Comparison of ENCODE assay signal across 17 mouse cellular contexts in the genomic region with DNA sequence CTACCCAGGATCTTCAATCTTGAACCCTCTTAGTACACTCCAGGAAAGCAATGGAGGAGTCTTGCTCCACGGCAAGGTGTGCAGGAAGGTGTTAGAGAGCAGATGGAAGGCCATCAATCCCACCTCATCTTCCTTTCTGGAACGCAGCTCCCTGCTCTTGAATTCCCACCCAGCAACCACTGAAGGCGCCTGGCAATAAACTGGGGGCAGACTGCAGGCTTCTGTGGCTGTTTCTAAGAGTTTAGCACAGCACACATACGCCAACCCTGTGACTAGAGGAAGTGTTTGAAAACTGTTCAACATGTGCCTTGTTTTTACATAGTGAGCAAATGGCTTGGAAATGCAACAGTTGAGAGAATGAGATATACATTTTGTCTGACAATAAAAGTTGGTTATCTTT.
DNase-seq lines count a peak whose midpoint lies in the region; ATAC-seq lines count a peak whose summit lies in the region.
"Had no signal": no experiment of that assay in that cellular context is flagged by ENCODE, and none has a peak within 500 bp of the region (broad histone marks: within the 10 kb centered on the region; RNA-seq: fewer than 3 reads in every experiment).

No protein-coding gene starts in this region.

- DNase-seq in heart, adult 18-20 months, result no peak
- no peak for DNase-seq in midbrain, embryonic 10.5 days (ENCODE audit: low spot score)
- no peak for DNase-seq in midbrain, embryonic 11.5 days (ENCODE audit: low spot score, missing footprints)
- no peak for DNase-seq in right cerebral cortex, adult 18-20 months
- DNase-seq in right cerebral cortex, postnatal 14 days, result no peak
- DNase-seq: adrenal gland, adult 8-10 months; cerebellum, adult 8-10 months; kidney, adult 18-20 months; kidney, postnatal 25 days; layer of hippocampus, adult 9-11 months; thymus, adult 2 months had no signal

- H3K4me2 ChIP-seq in heart, embryonic 15.5 days, result no peak overlapping the region
- no peak overlapping the region for H3K4me2 ChIP-seq in midbrain, embryonic 11.5 days
- H3K4me2 ChIP-seq in embryonic facial prominence, embryonic 15.5 days (replicated peaks), result no peak overlapping the region
- H3K4me2 ChIP-seq: liver, embryonic 15.5 days had no signal

- H3K9me3 ChIP-seq in heart, embryonic 15.5 days (replicated peaks), result no peaks in the 10 kb centered on the region
- no peaks in the 10 kb centered on the region for H3K9me3 ChIP-seq in midbrain, embryonic 10.5 days (replicated peaks)
- no peaks in the 10 kb centered on the region for H3K9me3 ChIP-seq in midbrain, embryonic 11.5 days (ENCODE audit: control insufficient read depth, low read length)
- no peaks in the 10 kb centered on the region for H3K9me3 ChIP-seq in embryonic facial prominence, embryonic 15.5 days (replicated peaks)
- H3K9me3 ChIP-seq: liver, embryonic 15.5 days; neural tube, embryonic 13.5 days had no signal

- no peaks in the 10 kb centered on the region for H3K27me3 ChIP-seq in heart, embryonic 15.5 days
- H3K27me3 ChIP-seq in midbrain, embryonic 10.5 days (ENCODE audit: low read depth, poor library complexity, severe bottlenecking), result no peaks in the 10 kb centered on the region
- H3K27me3 ChIP-seq in midbrain, embryonic 11.5 days (ENCODE audit: control insufficient read depth, insufficient read depth, low read length), result no peaks in the 10 kb centered on the region
- H3K27me3 ChIP-seq in embryonic facial prominence, embryonic 15.5 days, result no peaks in the 10 kb centered on the region
- H3K27me3 ChIP-seq: liver, embryonic 15.5 days had no signal

- H3K9ac ChIP-seq in heart, embryonic 15.5 days, result no peak overlapping the region
- no peak overlapping the region for H3K9ac ChIP-seq in midbrain, embryonic 11.5 days (ENCODE audit: low read length)
- no peak overlapping the region for H3K9ac ChIP-seq in embryonic facial prominence, embryonic 15.5 days
- H3K9ac ChIP-seq: liver, embryonic 15.5 days; neural tube, embryonic 13.5 days had no signal

- H3K27ac ChIP-seq in heart, embryonic 15.5 days, result 0 out of 2 replicates have a peak overlapping the region, but pooled peaks have one; percentile 1
- H3K27ac ChIP-seq in midbrain, embryonic 10.5 days (replicated peaks), result 0 out of 2 replicates have a peak overlapping the region, but pooled peaks have one; percentile 28
- no peak overlapping the region for H3K27ac ChIP-seq in midbrain, embryonic 11.5 days (ENCODE audit: low read depth, low read length)
- H3K27ac ChIP-seq in embryonic facial prominence, embryonic 15.5 days (replicated peaks), result 0 out of 2 replicates have a peak overlapping the region, but pooled peaks have one; percentile 34
- H3K27ac ChIP-seq: liver, embryonic 15.5 days had no signal

- no peak for ATAC-seq in heart, embryonic 15.5 days (replicated peaks; ENCODE audit: insufficient number of reproducible peaks, insufficient read depth, low FRiP score, low read depth)
- ATAC-seq in midbrain, embryonic 11.5 days (ENCODE audit: low FRiP score), result no peak
- ATAC-seq in embryonic facial prominence, embryonic 15.5 days (ENCODE audit: insufficient number of reproducible peaks, low FRiP score, low TSS enrichment, low read depth), result no peak
- ATAC-seq: CD4-positive, CD25-positive, alpha-beta regulatory T cell, adult 4 months had no signal

- no peaks in the 10 kb centered on the region for H3K36me3 ChIP-seq in heart, embryonic 15.5 days
- H3K36me3 ChIP-seq in midbrain, embryonic 10.5 days, result no peaks in the 10 kb centered on the region
- H3K36me3 ChIP-seq in midbrain, embryonic 11.5 days (ENCODE audit: control insufficient read depth, insufficient read depth, low read length), result no peaks in the 10 kb centered on the region
- H3K36me3 ChIP-seq in embryonic facial prominence, embryonic 15.5 days, result no peaks in the 10 kb centered on the region
- H3K36me3 ChIP-seq: liver, embryonic 15.5 days; neural tube, embryonic 13.5 days had no signal

- WGBS in heart, embryonic 15.5 days, result 58% methylated on average over 4 of the region's 4 CpGs
- 79% methylated on average over 4 of the region's 4 CpGs for WGBS in midbrain, embryonic 10.5 days
- WGBS in midbrain, embryonic 11.5 days, result 78% methylated on average over 4 of the region's 4 CpGs
- 80% methylated on average over 4 of the region's 4 CpGs for WGBS in embryonic facial prominence, embryonic 15.5 days

- no peak overlapping the region for H3K4me3 ChIP-seq in heart, embryonic 15.5 days
- H3K4me3 ChIP-seq in midbrain, embryonic 10.5 days, result no peak overlapping the region
- H3K4me3 ChIP-seq in midbrain, embryonic 11.5 days (ENCODE audit: low read depth, low read length), result no peak overlapping the region
- no peak overlapping the region for H3K4me3 ChIP-seq in embryonic facial prominence, embryonic 15.5 days (replicated peaks)
- H3K4me3 ChIP-seq: erythroblast, embryonic 14.5 days; liver, embryonic 15.5 days; neural tube, embryonic 13.5 days had no signal

- peaks cover 44% of the 10 kb centered on the region for H3K4me1 ChIP-seq in heart, embryonic 15.5 days (replicated peaks)
- peaks cover 23% of the 10 kb centered on the region for H3K4me1 ChIP-seq in midbrain, embryonic 10.5 days
- H3K4me1 ChIP-seq in midbrain, embryonic 11.5 days (ENCODE audit: control insufficient read depth, insufficient read depth, low read length), result peaks cover 14% of the 10 kb centered on the region
- H3K4me1 ChIP-seq in embryonic facial prominence, embryonic 15.5 days, result 0 out of 2 replicates have a peak, but pooled peaks cover 9% of the 10 kb centered on the region
